Comparison of ENCODE assay signal across 9 mouse cellular contexts in genomic region chr13:27945062-27945461, GRCm38 (mm10).
DNase-seq lines count a peak whose midpoint lies in the region.
"Had no signal": no experiment of that assay in that cellular context is flagged by ENCODE, and none has a peak within 500 bp of the region (broad histone marks: within the 10 kb centered on the region; RNA-seq: fewer than 3 reads in every experiment).

No protein-coding gene starts in this region.

- DNase-seq in heart, adult 8-10 months (ENCODE audit: low spot score), result peak; percentile 19
- DNase-seq in heart, postnatal 25 days (ENCODE audit: low spot score), result no peak
- DNase-seq in B cell, adult 2 months, result peak; percentile 65 to 71
- DNase-seq in adrenal gland, adult 2 months, result peak; percentile 27
- peak; percentile 50 for DNase-seq in embryonic facial prominence, embryonic 10.5 days (ENCODE audit: low spot score)
- peak; percentile 63 to 64 for DNase-seq in kidney, postnatal 4 days
- DNase-seq in lung, postnatal 14 days, result peak; percentile 70
- DNase-seq in thymus, postnatal 10 days (ENCODE audit: low spot score in 2 of 2), result peak; percentile 47 to 70

- WGBS in embryonic facial prominence, embryonic 10.5 days, result 48% methylated on average over 3 of the region's 3 CpGs

- intact Hi-C loops in heart, postnatal 25 days (cut with DNase I), result no loop called here

- no peaks in the 10 kb centered on the region for H3K36me3 ChIP-seq in embryonic facial prominence, embryonic 10.5 days (replicated peaks)
- H3K36me3 ChIP-seq: limb, embryonic 12.5 days had no signal

- H3K4me1 ChIP-seq in embryonic facial prominence, embryonic 10.5 days, result no peaks in the 10 kb centered on the region
- H3K4me1 ChIP-seq: limb, embryonic 12.5 days had no signal

- no peak overlapping the region for H3K4me3 ChIP-seq in embryonic facial prominence, embryonic 10.5 days
- H3K4me3 ChIP-seq: limb, embryonic 12.5 days had no signal

- no peaks in the 10 kb centered on the region for H3K27me3 ChIP-seq in embryonic facial prominence, embryonic 10.5 days (replicated peaks; ENCODE audit: low read depth, poor library complexity, severe bottlenecking)
- H3K27me3 ChIP-seq: limb, embryonic 12.5 days had no signal

- no peak overlapping the region for H3K27ac ChIP-seq in embryonic facial prominence, embryonic 10.5 days (replicated peaks)
- H3K27ac ChIP-seq: limb, embryonic 12.5 days had no signal

- no peaks in the 10 kb centered on the region for H3K9me3 ChIP-seq in embryonic facial prominence, embryonic 10.5 days
- H3K9me3 ChIP-seq: limb, embryonic 12.5 days had no signal
